Mouse (Mus musculus) cerebellum, adult 2 months (tissue): Measurements from ENCODE around the gene Vmn1r78.
"Not testable (repeated sequence)": the region's sequence is repeated elsewhere in the genome, so short reads cannot be mapped to it uniquely, and the experiment has no call there.

ENCODE experiments used
- CTCF ChIP-seq: fragments of 200-500 bp; IDR thresholded peaks from 2 replicates; pipeline ENCODE4 v1.5.1; 2011; ENCODE audit warnings: low read depth, mild to moderate bottlenecking, control low read depth, low read length, moderate library complexity, borderline replicate concordance; ENCODE audit not compliant: insufficient read depth
- POLR2A ChIP-seq: fragments of 200-500 bp; IDR thresholded peaks from 2 replicates; pipeline ENCODE4 v1.6.1; 2011; ENCODE audit warnings: low read length, control low read depth, borderline replicate concordance; ENCODE audit not compliant: insufficient read depth

GRCm38 (mm10) chr7:12156463-12156862, 6.4 kb downstream of the Vmn1r78 start:
- not testable (repeated sequence) for TF ChIP-seq POLR2A, CTCF
